Mouse (Mus musculus): ENCODE data around the gene H2-Oa.

Gene H2-Oa

GRCm38 (mm10) chr17:34122188-34122984 lies 30.2 kb downstream of the H2-Oa start, which contains the start of gene Brd2:
Gene Brd2 (minus strand): TSS chr17:34122634.
- peak; percentile 99 for DNase-seq (ENCODE audit: low spot score)

- no peak for DNase-seq (ENCODE audit: low spot score)
Measured at GRCm38 (mm10) chr17:34123111-34123510, 31.0 kb downstream of the H2-Oa start.

DNA sequence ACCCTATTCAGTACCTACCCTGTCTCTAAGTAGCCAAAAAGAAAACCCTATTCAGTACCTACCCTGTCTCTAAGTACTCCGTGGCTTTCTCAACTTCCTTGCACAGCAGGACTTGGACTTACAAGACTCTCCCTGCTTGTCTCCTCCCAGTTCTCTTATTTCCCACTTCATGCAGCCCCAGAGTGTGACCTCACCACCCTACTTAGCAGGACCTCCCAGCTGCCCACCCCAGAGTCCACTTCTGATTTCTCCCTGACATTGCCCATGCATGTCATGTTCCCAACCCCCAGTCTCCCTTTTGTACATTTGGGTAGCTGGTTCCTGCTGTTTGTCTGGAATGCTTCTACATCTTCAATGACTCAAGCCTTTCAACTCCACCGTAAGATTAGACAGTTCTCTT lies 31.4 kb downstream of the H2-Oa start:
- DNase-seq (ENCODE audit: low spot score), result peak; percentile 69

- DNase-seq (ENCODE audit: low spot score), result no peak
Measured at GRCm38 (mm10) chr17:34124649-34125048, 32.5 kb downstream of the H2-Oa start.

DNA sequence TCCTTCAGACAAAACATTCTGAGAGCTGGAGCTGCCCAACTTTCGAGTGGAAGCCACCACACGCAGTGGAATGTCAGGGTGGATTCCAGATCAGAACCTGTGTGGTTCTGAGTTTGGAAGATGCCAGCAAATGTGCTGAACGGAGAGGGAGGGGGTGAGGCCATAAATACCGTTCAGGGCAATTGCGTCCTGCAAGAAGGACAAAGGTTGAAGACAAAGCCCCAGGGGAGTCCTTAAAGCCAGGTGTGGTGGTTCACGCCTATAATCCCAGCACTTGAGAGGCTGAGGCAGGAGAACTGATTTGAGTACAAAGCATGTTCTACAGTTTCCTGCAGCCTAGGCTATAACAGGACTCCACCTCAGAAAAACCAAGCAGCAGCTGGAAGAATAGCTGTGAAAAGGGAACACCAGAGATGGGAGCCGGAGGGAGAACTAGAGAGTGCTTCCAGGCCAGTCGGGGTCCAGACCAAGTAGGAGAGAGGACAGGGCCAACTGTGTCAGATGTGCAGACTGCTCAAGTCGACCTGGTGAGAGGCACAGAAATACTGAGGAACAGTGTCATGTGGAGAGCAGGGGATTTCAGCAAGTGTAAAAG lies 34.8 kb downstream of the H2-Oa start:
- DNase-seq (ENCODE audit: low spot score), result no peak

DNA sequence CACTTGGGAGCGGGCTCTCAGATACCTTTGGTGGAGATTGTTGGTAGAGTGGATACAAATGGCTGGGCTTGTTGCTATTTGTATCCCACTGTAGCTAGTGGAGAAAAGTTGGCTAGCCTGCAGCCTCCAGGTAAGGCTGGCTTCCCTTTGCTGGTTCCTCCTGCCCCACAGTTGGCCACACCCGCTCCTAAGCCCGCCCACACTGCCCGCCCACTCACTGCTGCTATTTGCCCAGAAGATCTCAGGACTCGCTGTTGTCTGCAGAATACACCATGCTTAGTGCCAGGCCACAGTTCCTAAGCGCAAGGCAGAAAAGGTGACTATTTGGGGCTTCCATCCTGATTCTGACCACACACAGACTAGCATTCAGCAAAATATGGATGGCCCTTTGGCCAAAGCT lies 35.3 kb downstream of the H2-Oa start:
- no peak for DNase-seq (ENCODE audit: low spot score)

- no peak for DNase-seq (ENCODE audit: low spot score)
Measured at GRCm38 (mm10) chr17:34128264-34128937, 36.3 kb downstream of the H2-Oa start.

- no peak for DNase-seq (ENCODE audit: low spot score)
Measured at GRCm38 (mm10) chr17:34128944-34129791, 37.0 kb downstream of the H2-Oa start.

- no peak for DNase-seq (ENCODE audit: low spot score)
Measured at GRCm38 (mm10) chr17:34130073-34130947, 38.2 kb downstream of the H2-Oa start.

DNA sequence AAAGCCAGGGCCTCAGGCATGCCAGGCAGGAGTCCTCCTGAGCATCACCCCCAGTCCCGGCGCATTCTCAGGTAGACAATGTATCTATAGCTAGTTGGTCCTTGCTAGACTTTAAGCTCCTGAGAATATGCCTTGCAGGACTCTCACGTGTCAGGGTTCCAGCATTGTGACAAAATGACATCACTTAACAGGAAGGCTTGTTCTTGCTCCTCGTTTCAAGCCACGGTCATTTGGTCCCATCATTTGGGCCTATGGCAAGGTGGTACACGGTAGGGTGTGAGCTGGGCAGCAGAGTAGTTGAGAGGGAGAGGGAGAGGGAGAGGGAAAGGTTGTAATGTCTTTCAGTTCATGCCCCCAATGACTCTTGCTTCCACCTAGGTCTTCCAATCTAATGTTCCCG lies 39.8 kb downstream of the H2-Oa start:
- DNase-seq (ENCODE audit: low spot score), result no peak

DNA sequence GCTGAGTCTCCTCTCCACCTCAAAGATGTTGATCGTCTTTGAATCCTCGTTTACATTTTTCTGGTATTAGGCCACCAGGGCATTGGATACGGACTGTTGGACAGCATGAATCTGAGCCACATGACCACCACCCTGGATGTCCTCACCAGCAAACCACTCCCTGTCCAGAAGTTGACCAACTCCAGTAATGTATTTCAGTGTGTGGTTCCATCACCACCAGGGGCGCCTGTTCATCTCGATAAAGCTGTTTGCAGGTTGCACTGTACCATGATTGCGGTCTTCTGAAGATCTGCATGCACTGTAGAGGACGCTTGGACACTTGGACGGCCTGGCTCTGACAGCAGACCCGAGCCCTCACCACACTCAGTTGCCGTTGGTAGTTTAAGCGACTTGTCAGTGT lies 41.1 kb downstream of the H2-Oa start:
- no peak for DNase-seq (ENCODE audit: low spot score)

- no peak for DNase-seq (ENCODE audit: low spot score)
Measured at GRCm38 (mm10) chr17:34134451-34134850, 42.3 kb downstream of the H2-Oa start.

- DNase-seq (ENCODE audit: low spot score), result peak; percentile 100
Measured at GRCm38 (mm10) chr17:34135297-34136224, 43.4 kb downstream of the H2-Oa start.

GRCm38 (mm10) chr17:34137601-34138000 lies 45.5 kb downstream of the H2-Oa start:
- no peak for DNase-seq (ENCODE audit: low spot score)

DNA sequence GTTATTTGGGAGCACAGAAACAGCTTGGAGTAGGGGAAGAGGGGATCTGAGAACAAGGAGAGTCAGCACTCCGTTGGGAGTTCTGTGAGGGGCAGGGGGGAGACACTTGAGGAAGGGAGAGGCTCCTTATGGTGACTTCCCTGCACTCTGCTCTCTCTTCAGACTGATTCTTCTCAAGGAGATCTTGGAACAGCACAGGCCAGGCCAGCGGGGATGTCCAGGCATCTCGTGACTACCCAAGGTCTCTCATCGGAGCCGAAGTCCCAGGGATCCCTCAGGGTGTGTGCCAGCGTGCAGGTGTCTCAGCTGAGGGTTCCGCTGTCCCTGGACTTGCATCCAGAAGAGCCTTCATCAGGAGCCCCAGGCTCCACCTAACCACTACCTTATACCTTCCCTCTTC lies 46.5 kb downstream of the H2-Oa start:
- DNase-seq (ENCODE audit: low spot score), result no peak

GRCm38 (mm10) chr17:34139416-34139815 lies 47.3 kb downstream of the H2-Oa start:
- DNase-seq (ENCODE audit: low spot score), result peak; percentile 74

GRCm38 (mm10) chr17:34140240-34140639 lies 48.1 kb downstream of the H2-Oa start:
- DNase-seq (ENCODE audit: low spot score), result no peak

GRCm38 (mm10) chr17:34141448-34141847 lies 49.3 kb downstream of the H2-Oa start:
- DNase-seq (ENCODE audit: low spot score), result no peak

DNA sequence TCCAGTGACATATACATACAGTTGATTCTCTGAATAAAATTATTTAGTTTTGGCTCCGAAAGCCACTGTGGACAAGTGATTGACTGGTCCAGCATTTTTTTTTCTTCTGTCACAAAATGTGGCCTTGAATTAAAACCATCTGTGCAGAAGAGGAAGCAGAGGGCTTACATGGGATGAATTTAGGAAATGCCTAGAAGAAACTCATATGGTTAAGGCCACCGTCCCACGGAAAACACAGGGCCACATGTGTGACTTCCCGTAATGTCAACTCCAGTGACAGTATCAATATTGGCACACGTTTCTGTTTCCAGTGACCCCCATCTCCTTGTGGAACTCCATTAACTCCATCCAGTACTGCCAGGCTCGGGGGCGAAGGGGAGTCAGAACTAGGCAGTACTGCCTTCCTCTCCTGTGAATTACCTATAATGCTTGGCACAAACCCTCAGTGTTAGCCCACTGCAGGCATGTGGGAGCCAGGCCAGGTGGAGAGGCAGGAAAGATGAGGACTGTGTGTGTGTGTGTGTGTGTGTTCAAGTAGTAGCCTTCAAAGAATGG lies 50.4 kb downstream of the H2-Oa start:
- DNase-seq (ENCODE audit: low spot score), result no peak

DNA sequence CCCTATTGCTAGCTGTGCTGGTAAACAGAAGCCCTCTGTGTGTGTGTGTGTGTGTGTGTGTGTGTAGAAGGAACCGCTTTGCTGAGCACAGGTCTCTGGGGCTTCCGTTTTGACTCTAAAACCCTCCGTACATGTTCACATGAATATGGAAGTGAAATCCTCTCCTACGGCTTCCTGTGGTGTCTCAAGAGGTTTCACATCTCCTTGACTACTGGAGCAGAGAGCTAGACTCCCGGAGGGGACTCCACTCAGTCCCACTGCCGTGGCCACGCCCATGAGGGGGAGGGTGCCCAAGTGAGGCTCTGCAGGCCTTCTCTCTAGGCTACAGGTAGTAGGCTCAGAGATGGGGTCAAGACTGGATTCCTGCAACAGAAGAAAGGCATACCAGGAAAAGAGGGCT lies 50.9 kb downstream of the H2-Oa start, which contains the start of gene H2-DMb2:
Gene H2-DMb2, plus strand, starts transcription at position 275 of the 400 bp plus-strand sequence.
- DNase-seq (ENCODE audit: low spot score), result no peak
